Mouse (Mus musculus): ENCODE results near the gene Birc2.

DNA sequence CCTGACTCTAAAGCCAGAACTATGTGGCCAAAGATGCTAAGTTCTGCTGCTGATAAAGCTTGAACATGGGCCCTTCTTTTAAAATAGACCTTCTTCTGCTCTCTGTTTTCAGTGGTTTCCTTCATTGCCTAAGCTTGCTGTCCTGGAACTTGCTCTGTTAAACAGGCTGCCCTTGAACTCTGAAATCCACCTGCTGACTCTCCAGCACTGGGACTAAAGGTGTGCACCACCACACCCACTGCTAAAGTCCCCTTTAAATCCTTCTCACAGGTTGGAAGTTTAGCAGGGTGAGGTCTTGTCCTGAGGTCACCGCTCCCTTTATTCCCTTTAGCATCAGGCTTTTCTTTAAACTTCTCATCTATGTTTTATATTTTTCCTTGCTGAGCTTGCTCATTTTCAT lies 59.9 kb downstream of the Birc2 start:
- TF ChIP-seq CTCF (IDR thresholded peaks at IDR 0.05; ENCODE audit: low read depth, low read length) (no peak), TAL1 (conservative IDR thresholded peaks at IDR 0.05; ENCODE audit: low read depth, low read length) (no peak), GATA1 (IDR thresholded peaks at IDR 0.05; ENCODE audit: borderline replicate concordance, low read length) (no peak), POLR2AphosphoS5 (IDR thresholded peaks at IDR 0.05; ENCODE audit: insufficient replicate concordance, low read depth, low read length) (no peak)

Measured in G1E (cell line).